Mouse (Mus musculus): ENCODE measurements around the gene Lyrm4.
A peak's percentile ranks its signal among the peaks of the same experiment; 100 is the strongest.

Gene Lyrm4

GRCm38 (mm10) chr13:36096684-36097383 is 20.5 kb downstream of the Lyrm4 start:
- DNase-seq = no peak

GRCm38 (mm10) chr13:36088168-36088567 is 29.2 kb downstream of the Lyrm4 start:
- no peak for DNase-seq

- no peak for DNase-seq
Measured at GRCm38 (mm10) chr13:36087427-36087826, 29.9 kb downstream of the Lyrm4 start.

GRCm38 (mm10) chr13:36086608-36087391 is 30.5 kb downstream of the Lyrm4 start:
- DNase-seq = no peak

- DNase-seq = no peak
Measured at GRCm38 (mm10) chr13:36085971-36086370, 31.4 kb downstream of the Lyrm4 start.

- DNase-seq = no peak
Measured at GRCm38 (mm10) chr13:36084701-36085100, 32.6 kb downstream of the Lyrm4 start.

- DNase-seq = no peak
Measured at GRCm38 (mm10) chr13:36081591-36081990, 35.7 kb downstream of the Lyrm4 start.

- DNase-seq = no peak
Measured at GRCm38 (mm10) chr13:36074484-36074883, 42.8 kb downstream of the Lyrm4 start.

GRCm38 (mm10) chr13:36066676-36067075 is 50.6 kb downstream of the Lyrm4 start:
- DNase-seq = no peak

GRCm38 (mm10) chr13:36057489-36057888 is 59.8 kb downstream of the Lyrm4 start:
- no peak for DNase-seq

GRCm38 (mm10) chr13:36056925-36057324 is 60.4 kb downstream of the Lyrm4 start:
- DNase-seq = no peak

GRCm38 (mm10) chr13:36056509-36056908 is 60.8 kb downstream of the Lyrm4 start:
- no peak for DNase-seq

- no peak for DNase-seq
Measured at GRCm38 (mm10) chr13:36035528-36035927, 81.8 kb downstream of the Lyrm4 start.

GRCm38 (mm10) chr13:36031959-36032358 is 85.4 kb downstream of the Lyrm4 start:
- DNase-seq = no peak

GRCm38 (mm10) chr13:36019309-36020274 is 97.7 kb downstream of the Lyrm4 start:
- peak; percentile 30 for DNase-seq

- DNase-seq = no peak
Measured at GRCm38 (mm10) chr13:36018017-36018416, 99.3 kb downstream of the Lyrm4 start.

GRCm38 (mm10) chr13:36015636-36016035 is 101.7 kb downstream of the Lyrm4 start:
- DNase-seq = no peak

GRCm38 (mm10) chr13:36009981-36010380 is 107.3 kb downstream of the Lyrm4 start:
- no peak for DNase-seq

GRCm38 (mm10) chr13:36000798-36001197 is 116.5 kb downstream of the Lyrm4 start:
- DNase-seq = no peak

GRCm38 (mm10) chr13:35997606-35998005 is 119.7 kb downstream of the Lyrm4 start:
- DNase-seq = no peak

GRCm38 (mm10) chr13:35995696-35996426 is 121.5 kb downstream of the Lyrm4 start:
- DNase-seq = no peak

GRCm38 (mm10) chr13:35995231-35995630 is 122.1 kb downstream of the Lyrm4 start:
- no peak for DNase-seq

All from cerebellum, adult 11-12 months (tissue).